Mouse (Mus musculus): ENCODE measurements around the gene Mapk8ip2.

DNA sequence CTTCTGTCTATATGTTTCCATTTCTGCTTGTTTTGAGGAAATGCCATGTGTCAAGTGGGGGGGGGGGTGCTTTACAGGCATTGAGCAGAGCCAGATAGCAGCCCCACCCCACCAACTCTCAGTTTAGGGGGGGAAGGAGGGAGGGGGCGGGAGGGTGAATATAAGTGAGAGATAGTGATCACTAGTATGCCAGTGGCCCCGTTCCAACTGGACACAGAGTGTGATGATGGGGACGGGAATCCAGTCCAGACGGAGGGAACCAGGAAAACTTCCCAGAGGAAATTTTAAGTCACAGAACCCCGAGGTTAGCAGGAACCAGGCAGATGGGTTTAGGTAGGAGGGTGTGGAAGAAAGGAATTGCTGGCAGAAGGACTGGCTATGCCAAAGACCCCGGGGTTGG, 1.9 kb downstream of the Mapk8ip2 start:
- TF ChIP-seq TAL1 (IDR thresholded peaks at IDR 0.05; ENCODE audit: low read length), result no peak
- no peak for TF ChIP-seq GATA1 (IDR thresholded peaks at IDR 0.05; ENCODE audit: low read length)
